Mouse (Mus musculus): ENCODE data around the gene Cd163. TPM values are rescaled to one million over a fixed set of nuclear protein-coding genes. Genes with fewer than 3 reads are reported as not detected.

The Cd163 gene
- total RNA-seq, 2 experiments from 2014 or later, result 18.5 to 18.7 TPM

DNA sequence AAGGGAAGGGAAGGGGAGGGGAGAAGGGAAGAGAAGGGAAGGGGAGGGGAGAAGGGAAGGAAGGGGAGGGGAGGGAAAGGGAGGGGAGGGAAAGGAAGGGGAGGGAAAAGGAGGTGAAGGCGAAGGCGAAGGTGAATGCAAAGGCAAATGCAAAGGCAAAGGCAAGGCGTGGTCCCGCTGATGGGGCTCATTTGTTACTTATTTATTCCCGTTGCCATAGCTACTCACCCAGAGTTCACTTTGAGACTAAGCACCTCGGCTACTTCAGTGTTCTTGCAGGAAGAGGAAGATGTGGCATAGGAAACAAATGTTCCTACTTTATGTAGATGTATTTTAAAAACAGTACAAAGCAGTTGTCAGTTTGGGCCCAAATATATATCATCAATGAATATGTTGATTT, 56.1 kb downstream of the Cd163 start:
- peak in 1 of 2 experiments; percentile 27 for DNase-seq

- no peak for DNase-seq
Observed at GRCm38 (mm10) chr6:124364328-124364727, 59.9 kb downstream of the Cd163 start.

- DNase-seq, result peak; percentile 31 to 33
Observed at GRCm38 (mm10) chr6:124373584-124374206, 69.2 kb downstream of the Cd163 start.

GRCm38 (mm10) chr6:124374683-124375082, 70.2 kb downstream of the Cd163 start:
- DNase-seq, result no peak

- DNase-seq, result peak; percentile 52 to 87
Observed at GRCm38 (mm10) chr6:124375435-124375884, 71.0 kb downstream of the Cd163 start.

DNA sequence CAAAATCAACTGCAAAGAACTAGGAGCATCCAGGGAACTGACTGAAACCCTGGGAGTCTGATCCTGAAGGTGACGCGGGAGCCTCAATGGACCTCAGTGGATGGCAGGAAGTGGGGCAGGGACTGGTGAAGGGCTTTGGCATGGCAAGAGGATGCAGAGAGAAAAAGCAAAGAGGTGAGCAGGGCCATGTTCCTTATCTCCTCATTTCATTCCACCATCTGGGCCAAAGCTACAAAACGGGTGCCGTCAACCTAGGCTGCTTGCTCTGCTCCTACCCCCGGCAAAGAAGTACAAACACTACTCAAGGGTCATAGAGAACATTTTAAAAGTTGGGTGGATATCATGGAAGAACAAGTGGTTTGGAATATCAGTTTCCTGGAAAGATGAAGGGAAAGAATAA, 71.9 kb downstream of the Cd163 start:
- no peak for DNase-seq

GRCm38 (mm10) chr6:124377494-124378255, 73.2 kb downstream of the Cd163 start:
- no peak for DNase-seq

- DNase-seq, result peak; percentile 55 to 77
Observed at GRCm38 (mm10) chr6:124379331-124379730, 74.9 kb downstream of the Cd163 start.

Other genes with a start within 250 kb of the Cd163 start
- not detected for gene Vmn2r27, start 72.8 kb upstream of the Cd163 start, total RNA-seq (2021)
- 10 to 100 TPM; 24.0 to 26.5 TPM for gene Pex5, start 110.4 kb downstream of the Cd163 start, total RNA-seq (2021)
- 1 to 10 TPM in 1 of 2 experiments, under 1 TPM in 1; 0.30 to 8.2 TPM for gene Clstn3, start 160.1 kb downstream of the Cd163 start, total RNA-seq (2021)
- 1 to 10 TPM; 1.3 to 2.1 TPM for gene C1rl, start 188.5 kb downstream of the Cd163 start, total RNA-seq (2021)
- 10 to 100 TPM; 12.0 to 17.7 TPM for gene C1ra, start 207.7 kb downstream of the Cd163 start, total RNA-seq (2021)
- gene C1s1, start 237.7 kb downstream of the Cd163 start, total RNA-seq (2021), result 10 to 100 TPM; 27.9 to 33.2 TPM

All from heart, adult 18-20 months (tissue).